Mouse (Mus musculus): ENCODE measurements around the gene C130032M10Rik. TPM values are rescaled to one million over a fixed set of nuclear protein-coding genes. Genes with fewer than 3 reads are reported as not detected.

The C130032M10Rik gene
- total and polyA plus RNA-seq, 2 experiments from 2014 or later = 0.22 TPM; not detected in 1

DNA sequence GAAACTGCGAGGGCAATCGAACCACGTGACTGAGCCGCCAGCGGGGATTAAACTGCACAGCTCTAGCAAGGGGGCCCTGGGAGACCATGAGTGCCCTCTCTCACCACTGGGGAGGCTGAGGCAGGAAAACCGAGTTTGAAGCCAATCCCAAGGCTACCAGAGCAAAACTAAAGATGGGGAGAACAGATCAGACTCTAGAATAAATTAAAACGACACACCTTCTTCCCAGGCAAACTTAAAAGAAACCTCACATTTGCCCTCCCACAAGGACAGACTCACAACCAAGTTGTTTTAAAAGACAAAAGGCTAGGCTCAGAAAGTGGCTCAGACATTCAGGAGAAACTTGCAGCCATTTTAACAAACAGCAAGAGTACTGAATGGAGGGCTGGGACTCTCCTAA is 41.6 kb downstream of the C130032M10Rik start:
- Histone ChIP-seq H3K4me1 (ENCODE audit: control insufficient read depth, insufficient read depth) (no peaks in the 10 kb centered on the region), H3K36me3 (replicated peaks; ENCODE audit: control insufficient read depth, insufficient read depth, low read length) (no peaks in the 10 kb centered on the region), H3K9ac (replicated peaks; ENCODE audit: low read depth, low read length) (no peak overlapping the region), H3K9me3 (replicated peaks; ENCODE audit: control insufficient read depth, low read length) (no peaks in the 10 kb centered on the region), H3K27ac (ENCODE audit: low read depth) (no peak overlapping the region), H3K27me3 (ENCODE audit: control insufficient read depth, insufficient read depth, low read length) (peaks cover 45% of the 10 kb centered on the region), H3K4me3 (ENCODE audit: low read depth, low read length) (no peak overlapping the region), H3K4me2 (ENCODE audit: low read depth, low read length) (no peak overlapping the region)
- ATAC-seq (ENCODE audit: insufficient read depth, low read depth) (no peak), DNase-seq (ENCODE audit: low spot score) (no peak)
- 41% methylated on average over 7 of the region's 7 CpGs for WGBS
- TF ChIP-seq CTCF (IDR thresholded peaks at IDR 0.05; ENCODE audit: low read depth) (no peak), EP300 (IDR thresholded peaks at IDR 0.05; ENCODE audit: low read depth) (no peak)

DNA sequence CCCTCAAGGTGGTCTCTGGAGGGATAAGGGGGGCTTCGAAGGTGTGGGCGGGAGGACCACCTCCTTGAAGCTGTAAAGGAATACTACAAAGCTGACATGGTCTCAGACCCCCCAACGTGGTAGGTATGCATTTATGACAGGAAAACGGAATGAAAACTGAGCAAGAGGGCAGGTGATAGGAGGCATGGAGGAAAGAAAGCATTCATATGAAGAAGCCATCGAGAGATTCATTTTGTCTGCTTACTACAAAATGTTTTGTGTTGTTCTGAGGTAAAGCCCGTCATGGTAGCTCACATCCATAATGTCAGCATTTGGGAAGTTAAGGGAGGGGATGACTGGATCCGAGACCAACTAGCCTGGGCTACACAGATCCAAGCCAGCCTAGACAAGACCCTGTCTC is 44.6 kb downstream of the C130032M10Rik start:
- TF ChIP-seq EP300 (IDR thresholded peaks at IDR 0.05; ENCODE audit: low read depth) (no peak), CTCF (IDR thresholded peaks at IDR 0.05; ENCODE audit: low read depth) (no peak)
- peaks cover 19% of the 10 kb centered on the region for H3K4me1 ChIP-seq (ENCODE audit: control insufficient read depth, insufficient read depth)
- DNase-seq (ENCODE audit: low spot score) (no peak), ATAC-seq (ENCODE audit: insufficient read depth, low read depth) (no peak)
- H3K27ac ChIP-seq (ENCODE audit: low read depth) = no peak overlapping the region
- no peak overlapping the region for H3K4me3 ChIP-seq (ENCODE audit: low read depth, low read length)
- H3K36me3 ChIP-seq (replicated peaks; ENCODE audit: control insufficient read depth, insufficient read depth, low read length) = no peaks in the 10 kb centered on the region
- H3K4me2 ChIP-seq (ENCODE audit: low read depth, low read length) = no peak overlapping the region
- H3K9me3 ChIP-seq (replicated peaks; ENCODE audit: control insufficient read depth, low read length) = no peaks in the 10 kb centered on the region
- 53% methylated on average over 7 of the region's 7 CpGs for WGBS
- peaks cover 76% of the 10 kb centered on the region for H3K27me3 ChIP-seq (ENCODE audit: control insufficient read depth, insufficient read depth, low read length)
- no peak overlapping the region for H3K9ac ChIP-seq (replicated peaks; ENCODE audit: low read depth, low read length)

DNA sequence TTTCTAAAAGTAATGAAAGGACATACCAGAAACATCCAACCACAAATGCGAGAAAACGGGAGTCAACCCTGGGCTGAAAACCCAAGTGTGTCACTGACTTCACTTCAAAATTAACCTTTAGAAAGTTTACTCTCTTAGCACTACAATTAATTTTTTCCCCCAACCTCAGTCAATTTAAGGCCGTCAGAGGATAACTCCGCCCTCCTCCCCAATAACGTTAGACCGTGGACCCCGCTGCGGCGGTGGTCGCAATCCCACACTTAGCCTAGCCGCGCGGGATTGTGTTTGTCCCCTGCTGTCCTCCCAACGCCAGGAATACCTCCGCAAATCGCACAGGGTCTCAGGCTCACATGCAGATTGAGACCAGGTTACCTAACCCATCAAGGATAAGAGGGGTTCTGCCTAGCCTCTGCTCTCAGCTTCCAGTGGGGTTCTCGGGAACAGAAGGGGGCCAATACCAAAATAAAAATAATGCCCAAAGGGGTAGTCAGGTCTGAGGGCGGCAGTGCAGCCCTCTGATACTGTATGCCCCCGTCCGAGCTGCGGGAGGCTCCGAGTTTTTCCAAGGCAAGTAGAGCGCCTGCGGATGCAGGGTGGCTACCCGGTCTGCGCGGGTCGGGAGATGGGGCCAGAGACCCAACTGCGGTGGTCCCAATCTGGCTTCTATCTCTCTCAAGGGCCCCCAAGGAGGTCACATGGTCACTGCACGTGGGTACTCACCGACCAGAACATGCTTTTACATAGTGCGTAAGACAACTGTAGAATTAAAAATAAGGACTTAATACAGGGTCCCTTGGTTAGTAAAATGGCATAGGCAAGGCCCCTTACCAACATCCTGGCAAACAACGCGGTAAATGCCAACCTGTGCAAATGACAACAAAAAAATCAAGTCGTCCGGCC is 45.5 kb downstream of the C130032M10Rik start:
- WGBS = 9% methylated on average over 36 of the region's 36 CpGs
- Histone ChIP-seq H3K36me3 (replicated peaks; ENCODE audit: control insufficient read depth, insufficient read depth, low read length) (no peaks in the 10 kb centered on the region), H3K9me3 (replicated peaks; ENCODE audit: control insufficient read depth, low read length) (no peaks in the 10 kb centered on the region), H3K4me2 (ENCODE audit: low read depth, low read length) (no peak overlapping the region), H3K4me1 (ENCODE audit: control insufficient read depth, insufficient read depth) (peaks cover 19% of the 10 kb centered on the region), H3K4me3 (ENCODE audit: low read depth, low read length) (no peak overlapping the region), H3K27me3 (ENCODE audit: control insufficient read depth, insufficient read depth, low read length) (peaks cover 83% of the 10 kb centered on the region), H3K9ac (replicated peaks; ENCODE audit: low read depth, low read length) (no peak overlapping the region), H3K27ac (ENCODE audit: low read depth) (no peak overlapping the region)
- DNase-seq (ENCODE audit: low spot score) = no peak
- no peak for TF ChIP-seq CTCF (IDR thresholded peaks at IDR 0.05; ENCODE audit: low read depth)
- no peak for TF ChIP-seq EP300 (IDR thresholded peaks at IDR 0.05; ENCODE audit: low read depth)
- no peak for ATAC-seq (ENCODE audit: insufficient read depth, low read depth)

DNA sequence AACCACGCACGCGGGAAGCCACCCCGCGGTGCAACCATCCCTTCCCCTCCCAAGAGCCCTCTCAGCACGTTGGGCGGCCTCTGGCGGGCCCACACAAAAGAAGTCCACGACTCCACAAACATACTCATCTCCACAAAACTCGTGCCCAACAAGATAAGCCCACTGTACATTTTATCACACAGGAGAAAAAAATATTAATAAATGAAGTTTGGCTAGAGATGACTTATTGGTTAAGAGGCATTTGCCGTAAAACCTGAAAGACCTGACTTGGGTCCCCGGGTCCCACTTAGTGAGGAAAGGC is 46.1 kb downstream of the C130032M10Rik start:
- no peak overlapping the region for H3K27ac ChIP-seq (ENCODE audit: low read depth)
- 0 out of 2 replicates have a peak overlapping the region, but pooled peaks have one; percentile 52 for H3K4me3 ChIP-seq (ENCODE audit: low read depth, low read length)
- no peaks in the 10 kb centered on the region for H3K36me3 ChIP-seq (replicated peaks; ENCODE audit: control insufficient read depth, insufficient read depth, low read length)
- peaks cover 19% of the 10 kb centered on the region for H3K4me1 ChIP-seq (ENCODE audit: control insufficient read depth, insufficient read depth)
- no peak for TF ChIP-seq EP300 (IDR thresholded peaks at IDR 0.05; ENCODE audit: low read depth)
- TF ChIP-seq CTCF (IDR thresholded peaks at IDR 0.05; ENCODE audit: low read depth) = no peak
- H3K9me3 ChIP-seq (replicated peaks; ENCODE audit: control insufficient read depth, low read length) = no peaks in the 10 kb centered on the region
- H3K9ac ChIP-seq (replicated peaks; ENCODE audit: low read depth, low read length) = no peak overlapping the region
- peaks cover 83% of the 10 kb centered on the region for H3K27me3 ChIP-seq (ENCODE audit: control insufficient read depth, insufficient read depth, low read length)
- H3K4me2 ChIP-seq (ENCODE audit: low read depth, low read length) = no peak overlapping the region
- DNase-seq (ENCODE audit: low spot score) (no peak), ATAC-seq (ENCODE audit: insufficient read depth, low read depth) (no peak)
- 5% methylated on average over 12 of the region's 12 CpGs for WGBS

DNA sequence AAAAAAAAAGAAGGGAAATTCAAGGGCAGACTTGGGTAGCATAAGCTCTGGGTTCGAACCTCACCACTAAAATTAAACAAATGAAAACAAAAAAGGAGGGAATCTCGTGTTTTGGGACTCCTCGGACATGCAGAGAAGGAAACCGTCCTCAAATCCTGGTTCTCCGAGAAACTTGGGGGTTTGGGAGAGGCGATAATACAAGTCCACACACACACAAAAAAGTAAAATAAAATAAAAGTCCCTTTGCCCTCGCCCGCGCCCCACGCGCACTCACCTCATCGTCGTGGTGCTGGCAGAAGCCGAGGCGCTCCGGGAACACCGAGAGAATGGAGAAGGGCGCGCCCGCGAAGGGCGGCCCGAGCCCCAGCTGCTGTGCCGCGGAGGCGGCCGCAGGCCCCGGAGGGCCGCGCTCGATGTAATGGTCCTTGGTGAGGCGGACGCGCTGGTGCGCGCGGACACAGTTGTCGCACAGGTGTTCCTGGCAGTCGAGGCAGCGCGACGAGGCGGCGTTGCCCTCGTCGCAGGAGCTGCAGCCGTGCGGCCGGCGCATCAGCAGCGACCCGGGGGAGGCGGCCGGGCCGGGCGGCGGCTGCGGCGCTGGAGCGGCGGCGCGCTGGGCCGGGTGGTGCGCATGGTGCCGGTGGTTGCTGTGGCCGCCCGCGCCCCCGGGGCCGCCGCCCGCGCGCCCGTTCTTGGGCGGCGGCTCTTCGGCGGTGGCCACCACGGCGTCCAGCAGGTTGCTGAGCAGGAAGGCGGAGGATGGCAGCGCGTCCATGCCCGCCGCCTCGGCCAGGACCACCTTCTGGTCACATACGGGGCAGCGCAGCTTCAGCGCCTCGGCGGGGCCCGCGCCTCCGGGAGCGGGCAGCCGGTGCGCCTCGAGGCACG is 46.8 kb downstream of the C130032M10Rik start:
- Histone ChIP-seq H3K27me3 (ENCODE audit: control insufficient read depth, insufficient read depth, low read length) (peaks cover 85% of the 10 kb centered on the region), H3K27ac (ENCODE audit: low read depth) (no peak overlapping the region), H3K4me1 (ENCODE audit: control insufficient read depth, insufficient read depth) (peaks cover 19% of the 10 kb centered on the region), H3K4me3 (ENCODE audit: low read depth, low read length) (peak overlapping the region; percentile 52), H3K4me2 (ENCODE audit: low read depth, low read length) (peak overlapping the region; percentile 87), H3K9ac (replicated peaks; ENCODE audit: low read depth, low read length) (no peak overlapping the region), H3K36me3 (replicated peaks; ENCODE audit: control insufficient read depth, insufficient read depth, low read length) (no peaks in the 10 kb centered on the region), H3K9me3 (replicated peaks; ENCODE audit: control insufficient read depth, low read length) (no peaks in the 10 kb centered on the region)
- DNase-seq (ENCODE audit: low spot score) (no peak), ATAC-seq (ENCODE audit: insufficient read depth, low read depth) (no peak)
- WGBS = under 1% methylated on average over 72 of the region's 101 CpGs
- no peak for TF ChIP-seq EP300 (IDR thresholded peaks at IDR 0.05; ENCODE audit: low read depth)
- no peak for TF ChIP-seq CTCF (IDR thresholded peaks at IDR 0.05; ENCODE audit: low read depth)

All from heart, postnatal 0 days (tissue).